Mouse (Mus musculus) urinary bladder, postnatal 4 days (tissue): Measurements from ENCODE around the gene Zfp764.
"Not testable (repeated sequence)": the region's sequence is repeated elsewhere in the genome, so short reads cannot be mapped to it uniquely, and the experiment has no call there.

Experiments
- DNase-seq, 2 experiments: peaks; one replicate each; pipeline ENCODE4 v3.0.0; 2021 to 2022; ENCODE audit warnings: low spot score in 2 of 2

The Zfp764 gene

DNA sequence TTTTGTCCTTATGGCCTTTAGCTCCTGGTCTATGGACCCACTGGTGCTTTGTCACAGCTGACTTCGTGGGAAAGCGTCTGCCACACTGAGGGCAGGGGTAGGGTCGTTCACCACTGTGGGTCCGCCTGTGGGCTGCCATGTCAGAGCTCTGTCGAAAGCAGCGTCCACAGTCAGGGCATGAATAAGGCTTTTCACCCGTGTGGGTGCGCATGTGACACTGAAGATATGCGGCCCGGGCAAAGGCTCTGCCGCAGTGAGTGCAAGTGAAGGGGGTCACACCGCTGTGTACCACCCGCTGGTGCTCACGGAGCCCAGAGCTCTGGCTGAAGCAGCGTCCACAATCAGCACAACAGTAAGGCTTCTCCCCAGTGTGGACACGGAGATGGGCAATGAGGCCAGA is 15.1 kb downstream of the Zfp764 start:
- no peak for DNase-seq

DNA sequence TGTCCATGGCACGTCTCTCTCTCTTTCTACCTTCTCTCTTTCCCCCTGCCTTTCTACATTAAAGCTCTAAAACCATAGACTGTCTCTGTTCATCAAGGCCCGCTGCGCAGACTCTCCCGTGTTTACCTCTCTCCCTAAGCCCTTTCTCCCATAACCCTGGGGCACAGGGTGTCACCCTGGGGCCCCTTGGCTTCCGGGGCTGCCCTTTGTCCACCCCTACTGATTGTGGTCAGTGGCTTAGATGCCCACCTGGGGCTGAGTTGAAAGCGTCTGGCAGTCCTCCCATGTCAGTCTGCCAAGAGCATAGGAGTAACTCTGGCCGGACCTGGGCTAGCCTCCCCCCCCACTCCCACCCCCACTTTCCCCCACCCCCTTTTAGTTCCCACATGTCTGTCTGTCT is 16.3 kb downstream of the Zfp764 start:
- DNase-seq, result no peak

DNA sequence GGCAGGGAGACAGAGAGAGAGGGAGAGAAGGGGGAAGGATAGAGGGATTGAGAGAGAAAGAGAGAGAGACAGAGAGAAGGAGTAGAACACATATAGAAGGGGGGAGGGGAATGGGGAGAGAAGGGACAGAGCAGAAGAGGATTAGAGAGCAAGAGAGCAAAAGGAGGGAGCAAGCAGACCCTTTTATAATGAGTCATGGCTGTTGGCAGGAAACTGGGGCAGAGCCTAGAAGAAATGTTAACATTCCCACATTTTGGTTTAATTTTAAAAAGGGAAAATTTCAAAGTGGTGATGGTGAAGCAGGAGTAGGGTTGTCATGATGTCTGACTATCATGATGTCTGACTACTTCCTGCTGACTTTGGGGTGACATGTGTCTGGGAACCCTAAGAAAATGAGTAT is 18.4 kb downstream of the Zfp764 start:
- not testable (repeated sequence) for DNase-seq

GRCm38 (mm10) chr7:127386641-127387392 is 19.8 kb downstream of the Zfp764 start, which contains the start of gene 9130019O22Rik:
9130019O22Rik (minus strand) TSS chr7:127387166.
- peak; percentile 78 to 89 for DNase-seq

- not testable (repeated sequence) for DNase-seq
Observed at GRCm38 (mm10) chr7:127385560-127385959, 21.1 kb downstream of the Zfp764 start.

DNA sequence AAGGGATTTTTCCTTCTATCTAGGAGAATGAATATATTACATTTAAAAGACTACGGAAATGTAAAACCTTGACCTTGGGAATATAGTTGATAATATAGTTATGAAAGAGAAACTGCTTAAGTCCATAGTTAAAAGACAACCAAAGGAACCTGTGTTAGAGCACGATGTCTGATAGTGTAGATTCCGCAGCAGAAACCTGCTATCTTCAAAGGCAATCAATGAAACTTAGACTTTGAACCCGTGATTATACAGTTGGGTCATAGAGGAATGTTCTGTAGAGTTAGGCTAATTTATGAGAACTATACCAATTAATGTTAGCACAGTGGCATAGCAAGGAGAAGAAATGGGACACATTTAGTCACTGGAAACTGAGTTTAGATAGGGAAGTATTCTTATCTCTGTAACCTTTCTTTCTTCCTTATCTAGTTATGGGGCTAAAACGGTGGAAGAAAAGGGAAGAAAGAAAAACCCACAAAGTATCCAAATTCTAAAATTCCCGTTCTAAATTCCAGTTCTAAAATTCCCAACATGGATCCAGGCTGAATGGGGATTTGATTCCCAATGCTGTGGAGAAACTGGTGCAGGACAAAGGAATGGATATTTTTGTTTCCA is 28.2 kb downstream of the Zfp764 start:
- DNase-seq, result no peak

GRCm38 (mm10) chr7:127375271-127376245 is 31.1 kb downstream of the Zfp764 start, which contains the start of gene Zfp747:
Zfp747 (minus strand) TSS chr7:127376050.
- peak; percentile 87 to 92 for DNase-seq

GRCm38 (mm10) chr7:127371870-127372269 is 34.8 kb downstream of the Zfp764 start:
- not testable (repeated sequence) for DNase-seq

GRCm38 (mm10) chr7:127371213-127371612 is 35.4 kb downstream of the Zfp764 start:
- DNase-seq, result no peak

DNA sequence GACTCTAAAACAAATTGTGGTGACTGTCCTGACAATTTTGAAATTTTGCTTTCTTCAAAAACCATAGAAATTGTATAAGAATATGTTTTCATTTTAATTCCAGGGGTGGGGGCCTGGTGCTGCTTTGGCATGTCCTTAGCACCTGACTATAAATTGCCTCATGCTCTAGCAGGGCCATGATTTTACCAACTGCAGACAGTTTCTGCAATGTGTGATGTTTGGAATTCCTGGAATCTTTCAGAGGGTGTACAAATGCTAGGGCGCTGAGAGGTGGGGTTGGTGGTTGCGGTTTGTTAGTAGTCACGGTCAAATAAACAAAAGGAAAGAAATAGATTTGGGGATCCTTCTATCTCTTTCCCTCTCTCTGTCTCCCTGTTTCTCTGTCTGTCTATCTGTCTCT is 40.4 kb downstream of the Zfp764 start:
- DNase-seq, result no peak

DNA sequence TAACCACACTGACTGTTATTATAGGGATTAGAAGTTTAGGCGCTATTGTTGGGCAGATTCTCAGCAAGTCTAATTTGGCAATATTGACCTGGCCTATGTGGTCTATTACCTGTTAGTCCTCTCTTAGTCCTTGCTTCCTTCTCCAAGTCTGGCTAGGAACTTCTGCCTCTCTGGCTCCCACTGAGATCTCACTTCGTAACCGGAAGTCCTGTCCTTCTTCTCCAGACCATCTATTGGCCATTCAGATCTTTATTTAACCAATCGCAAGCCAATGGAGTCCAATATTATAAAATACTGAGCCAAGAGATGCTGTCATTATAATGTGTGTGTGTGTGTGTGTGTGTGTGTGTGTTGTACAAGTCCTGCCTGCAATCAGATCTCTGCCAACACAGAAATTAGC is 42.5 kb downstream of the Zfp764 start:
- no peak for DNase-seq

- DNase-seq, result no peak
Observed at GRCm38 (mm10) chr7:127363475-127363921, 43.1 kb downstream of the Zfp764 start.

- not testable (repeated sequence) for DNase-seq
Observed at GRCm38 (mm10) chr7:127362418-127362817, 44.2 kb downstream of the Zfp764 start.

DNA sequence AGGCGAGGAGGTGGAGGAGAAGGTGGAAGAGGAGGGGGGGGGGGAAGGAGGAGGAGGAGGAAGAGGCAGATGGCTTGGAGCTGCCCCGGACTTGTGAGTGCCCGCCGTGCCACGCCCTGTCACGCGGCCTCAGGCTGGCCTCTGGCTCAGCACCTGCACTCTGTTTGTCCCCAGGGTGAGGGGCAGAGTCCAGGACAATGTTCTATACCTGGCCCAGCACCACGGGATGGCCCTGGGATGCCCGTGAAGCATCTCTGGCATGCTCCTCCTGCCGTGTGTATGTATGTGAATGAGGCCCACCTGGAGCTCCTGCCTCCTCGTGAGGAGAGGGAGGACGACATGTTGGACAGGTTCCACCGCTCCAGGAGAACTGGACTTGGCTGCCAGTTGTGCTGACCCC is 45.2 kb downstream of the Zfp764 start:
- no peak for DNase-seq

GRCm38 (mm10) chr7:127360265-127360664 is 46.4 kb downstream of the Zfp764 start:
- DNase-seq, result no peak

DNA sequence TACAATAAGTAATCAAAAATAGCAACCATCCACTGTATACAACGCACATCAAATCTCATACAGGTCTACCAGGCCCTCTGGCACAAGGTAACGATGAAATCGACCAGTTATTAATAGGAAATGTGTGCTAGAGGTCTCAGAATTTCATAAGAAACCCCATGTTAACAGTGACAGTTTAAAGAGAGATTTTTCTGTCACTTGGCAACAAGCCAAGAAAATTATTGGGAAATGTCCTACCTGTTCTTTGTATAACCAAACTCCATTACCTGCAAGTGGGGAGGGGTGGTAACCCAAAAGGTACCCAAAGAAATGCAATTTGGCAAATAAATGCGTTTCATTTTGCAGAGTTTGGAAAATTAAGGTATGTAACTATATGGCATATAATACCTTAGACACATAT is 48.1 kb downstream of the Zfp764 start:
- DNase-seq, result no peak

GRCm38 (mm10) chr7:127357871-127358270 is 48.8 kb downstream of the Zfp764 start:
- DNase-seq, result no peak

- no peak for DNase-seq
Observed at GRCm38 (mm10) chr7:127355796-127356195, 50.8 kb downstream of the Zfp764 start.
